In the genomic region with DNA sequence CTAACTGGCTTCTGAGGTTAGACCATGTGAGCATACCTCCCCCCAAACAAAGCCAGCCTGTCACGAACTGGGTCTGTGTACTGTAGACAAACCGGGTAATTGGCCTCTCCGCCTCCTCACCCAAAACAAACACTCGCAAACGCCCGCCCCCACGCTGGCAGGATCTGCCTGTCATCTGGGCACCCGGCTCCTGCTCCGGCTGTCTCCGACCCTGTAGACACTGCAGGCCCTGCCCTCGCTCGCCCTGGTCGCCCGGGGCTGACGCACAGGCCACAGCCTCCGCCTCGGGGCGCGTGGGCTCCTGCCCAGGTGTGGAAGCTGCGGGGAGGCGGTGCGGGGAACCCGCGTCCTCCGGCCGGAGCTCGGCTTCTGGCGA, we compare ENCODE assay signal across 8 mouse cellular contexts. TPM values are rescaled to one million over a fixed set of nuclear protein-coding genes. Genes with fewer than 3 reads are reported as not detected.
A peak's percentile ranks its signal among the peaks of the same experiment; 100 is the strongest.
DNase-seq lines count a peak whose midpoint lies in the region; ATAC-seq lines count a peak whose summit lies in the region.

A gene (plus strand): TSS at position 202 of the 376 bp plus-strand sequence.

- 4% methylated on average over 28 of the region's 28 CpGs for WGBS in heart, embryonic 15.5 days
- 3% methylated on average over 28 of the region's 28 CpGs for WGBS in liver, embryonic 11.5 days
- 0% methylated on average over 28 of the region's 28 CpGs for WGBS in neural tube, embryonic 12.5 days

- H3K4me1 ChIP-seq in heart, embryonic 15.5 days (replicated peaks): peaks cover 20% of the 10 kb centered on the region
- no peaks in the 10 kb centered on the region; the same call in 1 of the 2 replicates for H3K4me1 ChIP-seq in liver, embryonic 11.5 days (replicated peaks; ENCODE audit: control insufficient read depth, insufficient read depth, low read length)
- peaks cover 19% of the 10 kb centered on the region for H3K4me1 ChIP-seq in neural tube, embryonic 12.5 days

- no peaks in the 10 kb centered on the region for H3K36me3 ChIP-seq in heart, embryonic 15.5 days
- no peaks in the 10 kb centered on the region for H3K36me3 ChIP-seq in liver, embryonic 11.5 days (ENCODE audit: control insufficient read depth, insufficient read depth, low read length)
- no peaks in the 10 kb centered on the region for H3K36me3 ChIP-seq in neural tube, embryonic 12.5 days

- no peak within 1 kb of the TSS for H3K27ac ChIP-seq in heart, embryonic 15.5 days
- no peak within 1 kb of the TSS for H3K27ac ChIP-seq in liver, embryonic 11.5 days (ENCODE audit: low read depth, low read length)
- H3K27ac ChIP-seq in neural tube, embryonic 12.5 days: peak within 1 kb of the TSS; percentile 32; the same call in 1 of the 2 replicates

- ATAC-seq in heart, embryonic 15.5 days (replicated peaks; ENCODE audit: insufficient number of reproducible peaks, insufficient read depth, low FRiP score, low read depth): peak; percentile 17; the same call in 1 of the 2 replicates
- 0 out of 2 replicates have a peak, but pooled peaks have one; percentile 39 for ATAC-seq in liver, embryonic 11.5 days (replicated peaks; ENCODE audit: low FRiP score)
- ATAC-seq in neural tube, embryonic 12.5 days (ENCODE audit: low FRiP score, low read depth): peak; percentile 49

- peak within 1 kb of the TSS; percentile 64 for H3K4me3 ChIP-seq in heart, embryonic 15.5 days
- H3K4me3 ChIP-seq in liver, embryonic 11.5 days (ENCODE audit: low read depth, low read length): peak within 1 kb of the TSS; percentile 55
- H3K4me3 ChIP-seq in neural tube, embryonic 12.5 days: peak within 1 kb of the TSS; percentile 57

- peak; percentile 46 for DNase-seq in thymus, postnatal 4 days
- no peak for DNase-seq in thymus, adult 18-20 months
- DNase-seq in embryo, embryonic 9.5 days (ENCODE audit: extremely low spot score): peak; percentile 67
- peak; percentile 69 for DNase-seq in kidney, postnatal 14 days
- no peak for DNase-seq in liver, embryonic 11.5 days (ENCODE audit: low spot score)
- no peak for DNase-seq in thymus, postnatal 14 days

- H3K4me2 ChIP-seq in heart, embryonic 15.5 days: peak within 1 kb of the TSS; percentile 100
- H3K4me2 ChIP-seq in liver, embryonic 11.5 days: peak within 1 kb of the TSS; percentile 92
- H3K4me2 ChIP-seq in neural tube, embryonic 12.5 days (replicated peaks): peak within 1 kb of the TSS; percentile 100

- peak within 1 kb of the TSS; percentile 65 for H3K9ac ChIP-seq in heart, embryonic 15.5 days
- peak within 1 kb of the TSS; percentile 51 for H3K9ac ChIP-seq in liver, embryonic 11.5 days (ENCODE audit: low read depth, low read length)
- H3K9ac ChIP-seq in neural tube, embryonic 12.5 days: peak within 1 kb of the TSS; percentile 78

- no peaks in the 10 kb centered on the region for H3K9me3 ChIP-seq in heart, embryonic 15.5 days (replicated peaks)
- H3K9me3 ChIP-seq in liver, embryonic 11.5 days (ENCODE audit: control insufficient read depth, low read length): no peaks in the 10 kb centered on the region
- no peaks in the 10 kb centered on the region for H3K9me3 ChIP-seq in neural tube, embryonic 12.5 days

- H3K27me3 ChIP-seq in heart, embryonic 15.5 days: peaks cover 59% of the 10 kb centered on the region
- H3K27me3 ChIP-seq in liver, embryonic 11.5 days (replicated peaks; ENCODE audit: control insufficient read depth, insufficient read depth, low read length): peaks cover 44% of the 10 kb centered on the region
- peaks cover 23% of the 10 kb centered on the region for H3K27me3 ChIP-seq in neural tube, embryonic 12.5 days (replicated peaks)

RNA-seq across cellular contexts. Expression of the gene that starts here (rescaled TPM):
- polyA plus RNA-seq in heart, embryonic 15.5 days (2015; fragmentation: Nextera tagmentation; extraction: Ambion mirVana): 0.33 and 0.68 TPM in 2 replicates
- polyA plus RNA-seq in liver, embryonic 11.5 days (2014; fragmentation: Nextera tagmentation; extraction: Ambion mirVana): 0.05 TPM in 1 of 2 replicates, not detected in the other
- 3.3 and 4.0 TPM in 2 replicates for polyA plus RNA-seq in neural tube, embryonic 12.5 days (2016; fragmentation: Nextera tagmentation; extraction: Ambion mirVana)

Comparison
In these comparisons a context has a peak if more than half of its experiments do, and no peak if none do; other contexts are left out.
1. DNase-seq: peak in thymus, postnatal 4 days (single experiment), embryo, embryonic 9.5 days (single experiment) and kidney, postnatal 14 days (single experiment); none in thymus, adult 18-20 months (0 of 2), liver, embryonic 11.5 days (single experiment) and thymus, postnatal 14 days (single experiment).
2. Peak in ATAC-seq, H3K4me3 ChIP-seq, H3K9ac ChIP-seq and H3K4me2 ChIP-seq in heart, embryonic 15.5 days; RNA of the gene not detected or under 1 TPM.
3. Peak in ATAC-seq, H3K4me3 ChIP-seq, H3K9ac ChIP-seq and H3K4me2 ChIP-seq in liver, embryonic 11.5 days; RNA of the gene not detected or under 1 TPM.
4. Peak in every context shown above with its lines, with median percentiles within 50 percentile points of each other: ATAC-seq, H3K4me2 ChIP-seq, H3K4me3 ChIP-seq and H3K9ac ChIP-seq.